Mouse (Mus musculus) frontal cortex, postnatal 14 days (tissue): ENCODE measurements around the gene Nepro.

Source experiments
- DNase-seq, 2 experiments: peaks; one replicate each; pipeline ENCODE4 v3.0.0; 2022; ENCODE audit warnings: low spot score in 2 of 2

Gene Nepro

DNA sequence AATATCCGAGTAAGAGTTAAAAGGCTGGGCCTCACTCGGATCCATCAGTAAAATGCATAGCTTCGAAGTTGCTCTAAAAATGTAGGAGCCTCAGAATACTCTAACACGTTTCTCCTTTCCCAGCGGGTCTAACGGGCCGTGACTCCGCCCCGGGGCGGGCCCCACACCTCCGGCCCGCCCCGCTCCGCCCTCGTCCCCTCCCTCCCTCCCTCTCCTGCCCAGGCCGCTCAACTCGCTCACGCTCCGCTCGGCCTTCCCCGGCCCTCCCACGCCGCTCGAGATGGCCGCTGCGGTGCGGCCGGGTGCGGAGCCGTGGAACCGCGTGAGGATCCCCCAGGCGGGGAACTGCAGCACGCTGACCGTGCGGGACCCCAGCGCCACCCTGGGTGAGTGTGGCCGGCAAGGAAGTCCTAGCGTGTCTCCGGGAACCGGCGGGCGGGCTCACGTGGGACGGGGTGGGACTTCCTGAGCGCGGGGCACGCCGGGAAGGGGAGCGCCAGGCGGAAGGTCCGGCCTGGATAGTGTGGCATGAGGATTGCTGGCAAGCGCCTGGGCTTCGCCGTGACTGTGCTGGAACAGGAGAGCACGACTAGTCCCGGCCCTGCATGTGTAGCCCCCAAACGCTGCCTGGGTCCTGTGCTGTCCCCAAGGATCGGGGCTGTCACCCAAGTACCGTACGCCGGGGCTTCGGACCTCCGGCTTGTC is at the start of gene Nepro:
Nepro (plus strand) TSS at position 219 of the 705 bp plus-strand sequence.
- peak; percentile 88 to 93 for DNase-seq

DNA sequence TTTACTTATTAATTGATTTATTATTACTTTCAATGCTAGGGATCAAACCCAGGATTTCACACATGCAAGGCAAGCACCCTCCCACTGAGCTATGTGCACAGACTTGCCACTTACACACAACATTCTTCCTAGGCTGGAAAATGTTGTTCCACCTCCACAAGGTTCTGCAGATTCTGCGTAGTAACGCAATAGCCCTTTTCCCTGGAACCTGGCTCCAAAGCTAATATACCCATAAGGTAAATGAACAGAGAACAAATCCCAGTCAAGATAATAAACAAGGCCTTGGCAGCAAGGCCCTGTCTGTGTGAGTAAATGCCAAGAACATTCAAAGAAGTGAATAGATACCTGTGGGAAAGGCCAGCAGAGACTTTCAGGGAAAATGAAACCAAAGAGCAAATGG is 47.7 kb upstream of the Nepro start:
- no peak for DNase-seq

DNA sequence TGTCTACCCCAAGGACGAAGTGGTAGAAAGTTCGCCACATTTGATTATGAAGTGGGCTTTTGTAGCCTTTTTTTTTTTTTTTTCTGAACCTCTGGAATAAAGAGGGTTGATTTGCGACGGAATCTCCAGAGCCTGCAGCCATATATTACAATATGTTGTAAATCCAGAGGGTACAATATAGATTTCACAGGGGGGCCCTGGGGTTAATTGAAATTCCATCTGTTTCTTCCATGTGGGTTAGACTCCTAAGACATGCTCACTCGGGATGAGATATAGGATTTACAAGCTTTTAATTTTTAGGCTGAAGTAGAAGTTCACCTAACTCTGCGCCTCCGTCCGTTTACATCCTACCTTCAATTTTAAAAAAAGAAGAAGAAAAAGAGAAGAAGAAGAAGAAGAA is 45.0 kb upstream of the Nepro start:
- DNase-seq = no peak

DNA sequence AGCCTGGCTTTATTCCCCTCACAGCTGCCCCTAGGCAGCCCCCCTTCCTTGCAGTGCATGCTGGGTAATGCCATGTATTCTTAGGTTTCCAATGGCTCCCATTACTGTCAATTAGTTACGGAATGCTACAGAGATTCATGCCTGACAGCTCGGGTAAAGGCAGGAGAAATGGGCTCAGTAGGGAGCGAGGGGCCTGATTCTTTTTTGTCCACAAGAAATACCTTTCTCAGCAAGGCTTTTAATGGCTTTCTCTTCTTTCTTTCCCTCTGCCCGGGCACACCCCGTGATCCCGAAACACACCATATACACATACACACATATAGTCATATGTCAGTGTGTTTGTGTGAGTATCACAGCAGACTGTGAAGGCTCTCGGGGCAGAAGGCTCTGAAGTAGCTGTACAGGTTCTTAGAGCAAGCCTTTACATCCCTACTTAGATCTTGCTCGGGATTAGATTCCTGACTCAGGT is 44.6 kb upstream of the Nepro start:
- no peak for DNase-seq

DNA sequence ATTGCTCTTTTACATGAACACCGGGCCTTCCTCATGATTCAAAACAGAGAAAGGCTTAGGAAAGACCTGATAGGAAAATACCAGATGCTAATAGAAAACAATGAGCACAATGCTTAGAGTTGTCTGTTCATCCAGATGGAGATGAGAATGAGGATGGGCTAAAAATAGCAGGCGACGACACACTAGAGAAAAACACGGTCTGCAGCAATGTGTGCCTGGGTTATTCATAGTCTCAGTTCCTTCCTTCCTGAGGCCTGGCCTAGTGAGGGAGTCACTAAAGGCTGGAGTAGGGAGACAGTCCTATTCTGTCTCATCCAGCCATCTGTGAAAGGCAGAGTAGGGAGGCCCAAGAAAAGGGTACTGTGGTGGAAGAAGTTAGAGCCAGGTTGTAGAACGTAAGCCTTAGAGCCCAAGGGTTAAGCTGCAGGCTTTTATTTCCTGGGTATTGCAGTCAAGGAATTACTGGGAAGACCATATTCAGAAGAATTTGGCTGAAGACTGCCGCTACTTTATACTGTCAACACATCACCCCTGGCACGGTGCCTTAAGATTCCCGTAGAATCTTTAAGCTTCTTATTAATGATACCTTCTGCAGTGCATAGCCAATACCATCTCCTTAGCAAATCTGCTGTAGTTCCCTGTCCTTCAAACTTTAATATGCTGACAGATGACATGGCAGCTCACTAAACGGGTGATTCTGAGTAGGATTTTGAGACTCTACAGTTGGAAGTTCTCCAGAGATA is 43.2 kb upstream of the Nepro start:
- peak; percentile 21 to 23 for DNase-seq

DNA sequence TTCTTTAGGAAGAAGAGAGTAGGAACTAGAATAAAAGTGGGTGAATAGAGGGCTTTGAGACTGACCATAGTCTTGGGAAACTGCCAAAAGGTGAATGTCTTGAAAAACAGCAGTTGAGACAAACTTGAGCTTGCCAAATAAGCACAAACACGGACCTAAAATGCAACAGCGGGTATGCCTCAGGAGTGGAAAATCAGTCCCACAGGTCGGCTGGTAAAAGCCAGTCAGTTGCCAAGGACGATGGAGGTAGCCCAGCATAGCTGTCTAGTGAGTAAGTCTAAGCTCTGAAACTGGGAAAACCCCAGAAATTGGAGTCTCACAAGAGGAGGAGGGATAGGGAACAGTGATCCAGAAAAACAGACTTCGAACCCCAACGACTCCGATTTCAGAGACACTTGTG is 39.5 kb upstream of the Nepro start:
- DNase-seq = no peak

DNA sequence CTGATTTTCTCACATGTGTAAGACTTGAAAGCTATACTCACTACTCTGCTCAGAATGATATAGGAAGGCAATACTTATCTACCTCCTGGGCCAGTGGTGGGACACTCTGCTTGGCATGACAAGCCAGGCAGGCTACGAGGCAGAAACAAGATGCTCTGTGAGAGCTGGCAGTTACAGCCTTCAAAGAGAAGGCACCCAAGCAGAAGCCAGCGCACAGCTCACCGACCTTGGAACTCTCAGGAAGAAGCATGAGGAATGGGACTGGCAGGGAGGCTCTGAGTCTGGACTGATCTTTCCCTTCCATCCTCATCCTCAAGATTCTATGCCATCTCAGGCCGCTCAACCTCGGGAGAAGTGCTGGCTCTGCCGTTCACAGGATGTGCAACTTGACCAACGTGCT is 38.7 kb upstream of the Nepro start:
- no peak for DNase-seq

DNA sequence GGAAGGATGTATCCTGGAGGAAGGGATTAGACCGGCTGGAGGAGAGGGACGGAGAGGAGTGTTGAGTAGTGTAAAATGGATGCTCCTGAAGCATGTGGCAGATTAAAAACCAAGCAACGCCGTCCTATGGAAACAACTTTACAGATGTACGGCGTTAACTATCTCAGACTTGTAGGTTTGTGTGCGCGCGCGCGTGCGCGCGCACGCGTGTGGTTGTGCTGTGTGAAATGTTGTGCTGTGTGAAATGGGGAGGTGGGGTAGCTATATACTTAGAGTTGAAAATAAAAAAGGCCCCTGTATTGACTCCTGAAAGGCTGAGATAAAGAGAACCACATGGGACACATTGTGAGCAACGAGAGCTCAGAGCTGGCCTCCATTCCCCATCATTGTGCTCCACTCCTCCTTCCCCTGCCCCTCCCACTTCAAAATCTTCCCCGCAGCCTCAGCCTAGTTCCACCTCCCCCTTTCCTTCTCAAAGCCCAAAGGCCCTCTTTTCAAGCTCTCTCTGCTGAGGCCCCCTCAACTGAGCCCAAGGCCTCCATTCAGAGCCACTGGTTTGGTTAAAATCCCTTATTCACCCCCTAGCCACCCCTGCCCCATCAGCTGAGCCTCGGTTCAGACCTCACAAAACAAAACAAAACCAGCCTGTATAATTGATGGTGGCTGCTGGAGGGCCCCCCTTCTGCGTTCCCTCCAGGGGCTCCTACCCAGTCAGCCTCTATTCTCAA is 36.9 kb upstream of the Nepro start:
- DNase-seq = no peak

DNA sequence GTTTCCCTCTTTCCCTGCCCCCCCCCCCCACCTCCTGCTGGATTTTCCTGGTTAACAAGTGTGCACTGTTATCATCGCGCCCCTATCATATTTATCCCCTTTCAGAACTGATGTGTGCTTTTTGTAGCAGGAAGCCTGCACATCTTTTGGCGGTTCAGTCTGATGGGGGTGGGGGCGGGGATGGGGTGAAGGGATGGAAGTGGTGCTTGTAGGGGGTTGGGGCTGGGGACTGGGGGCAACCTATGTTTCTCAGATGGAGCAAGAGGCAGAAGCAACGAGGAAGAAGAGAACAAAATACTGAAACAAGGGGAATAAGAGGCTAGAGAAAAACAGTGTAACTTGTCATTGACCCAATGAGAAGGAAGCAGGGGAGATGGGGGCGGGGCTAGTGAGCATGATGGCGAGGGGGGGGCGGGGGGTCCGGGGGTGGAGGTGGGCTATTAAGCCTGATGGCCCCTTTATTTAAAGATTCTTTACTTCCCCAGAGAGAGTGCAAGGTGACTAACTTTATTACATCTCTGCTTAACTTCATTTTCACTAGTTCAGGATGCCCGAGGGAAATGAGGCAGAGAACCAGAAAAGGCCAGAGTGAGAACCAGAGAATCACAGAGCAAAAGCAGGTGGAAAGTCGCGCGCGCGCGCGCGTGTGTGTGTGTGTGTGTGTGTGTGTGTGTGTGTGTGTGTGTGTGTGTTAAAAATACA is 36.2 kb upstream of the Nepro start:
- DNase-seq = no peak

DNA sequence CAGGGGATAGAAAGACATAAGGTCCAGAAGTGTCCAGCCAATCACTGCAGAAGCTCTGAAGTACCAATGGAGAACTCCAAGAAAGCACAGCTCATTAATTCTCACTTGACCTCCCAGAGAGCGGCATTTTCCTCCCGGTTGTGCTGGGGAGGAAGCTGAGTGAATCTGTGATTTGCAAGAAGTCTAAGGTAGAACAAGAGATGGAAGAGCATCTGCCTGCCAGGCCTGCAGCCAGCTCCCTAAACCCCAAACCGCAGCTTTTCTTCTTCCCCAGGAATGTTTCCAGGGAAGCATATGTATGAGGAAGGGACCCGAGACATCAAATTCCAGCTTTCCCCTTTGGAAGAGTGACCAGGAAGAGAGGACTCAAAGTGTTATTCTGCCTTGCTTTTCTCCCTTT is 35.6 kb upstream of the Nepro start:
- no peak for DNase-seq

DNA sequence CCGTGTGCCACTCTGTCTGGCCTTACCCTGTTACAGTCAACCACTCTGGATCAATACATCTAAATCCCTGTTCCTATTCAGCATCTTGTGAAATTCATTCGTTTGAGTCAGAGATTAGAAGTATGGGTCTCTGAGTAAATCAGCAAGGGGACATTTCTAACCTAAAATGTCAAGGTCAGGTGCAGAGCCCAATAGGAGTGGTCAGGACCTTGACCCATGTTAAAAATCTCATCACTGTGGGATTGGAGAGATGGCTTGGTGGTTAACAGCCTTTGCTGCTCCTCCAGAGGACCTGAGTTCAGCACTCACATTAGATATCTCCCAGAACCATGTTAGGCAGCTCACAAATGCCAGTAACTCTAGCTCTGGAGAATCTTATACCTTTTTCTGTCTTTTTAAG is 33.6 kb upstream of the Nepro start:
- DNase-seq = no peak

DNA sequence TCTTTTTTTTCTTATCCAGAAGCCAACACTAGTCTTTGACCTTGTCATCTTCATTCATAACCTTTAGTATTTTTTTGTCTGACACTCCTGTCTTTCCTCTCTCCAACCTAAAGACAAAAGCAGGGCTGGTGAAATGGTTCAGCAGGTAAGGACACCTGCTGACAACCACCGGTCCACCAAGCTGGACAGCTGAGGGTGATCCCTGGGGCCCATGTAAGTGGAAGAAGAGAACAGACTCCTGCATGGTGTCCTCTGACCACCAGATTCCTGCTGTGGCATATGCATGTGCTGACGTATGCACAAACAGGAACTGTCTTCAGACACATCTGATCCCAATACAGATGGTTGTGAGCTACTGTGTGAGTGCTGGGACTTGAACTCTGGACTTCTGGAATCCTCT is 33.0 kb upstream of the Nepro start:
- no peak for DNase-seq

DNA sequence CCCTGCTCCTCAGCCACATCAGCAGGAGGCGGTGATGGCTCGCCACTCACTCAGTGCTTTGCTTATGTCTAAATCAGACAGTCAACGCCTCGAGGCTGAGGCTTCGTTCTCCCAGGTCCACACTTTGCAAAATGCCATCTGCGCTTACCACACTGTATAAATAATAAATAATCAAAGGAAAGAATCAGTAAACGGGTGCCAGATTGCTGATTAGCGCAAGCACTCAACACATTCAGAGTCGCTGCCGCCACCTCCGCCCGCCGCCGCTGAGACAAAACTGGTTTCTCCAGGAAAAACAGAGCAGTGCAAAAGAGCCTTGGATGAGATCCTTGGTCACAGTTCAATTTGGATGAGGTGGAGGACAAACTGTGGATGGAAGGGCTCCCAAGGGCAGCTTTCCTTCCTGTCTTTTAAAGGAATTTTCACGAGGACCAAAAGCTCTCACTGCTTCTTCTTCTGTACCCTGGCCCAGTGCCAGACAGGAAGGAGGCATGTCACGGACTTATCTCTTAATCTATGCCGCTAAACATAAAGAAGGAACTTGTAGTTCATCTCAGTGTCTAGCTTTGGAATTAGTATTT is 32.5 kb upstream of the Nepro start:
- peak; percentile 19 to 48 for DNase-seq

DNA sequence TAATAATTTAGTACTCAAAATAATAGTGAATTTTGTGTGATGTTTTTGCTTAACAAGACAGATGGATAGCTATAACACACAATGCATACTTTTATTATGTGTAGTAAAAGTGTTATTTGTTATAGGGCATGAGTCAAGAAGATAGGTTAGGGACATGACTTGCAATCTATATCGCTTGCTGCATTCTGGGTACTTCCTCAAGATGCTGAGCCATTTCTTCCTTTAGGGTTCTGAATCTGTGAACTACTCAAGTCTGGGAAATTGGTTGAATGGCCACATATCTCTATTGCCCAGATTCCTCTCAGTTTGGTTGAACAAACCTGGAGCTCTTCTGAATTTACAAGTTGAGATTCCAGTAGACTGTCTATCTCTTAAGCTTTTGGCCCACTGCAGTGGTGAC is 31.6 kb upstream of the Nepro start:
- DNase-seq = no peak

DNA sequence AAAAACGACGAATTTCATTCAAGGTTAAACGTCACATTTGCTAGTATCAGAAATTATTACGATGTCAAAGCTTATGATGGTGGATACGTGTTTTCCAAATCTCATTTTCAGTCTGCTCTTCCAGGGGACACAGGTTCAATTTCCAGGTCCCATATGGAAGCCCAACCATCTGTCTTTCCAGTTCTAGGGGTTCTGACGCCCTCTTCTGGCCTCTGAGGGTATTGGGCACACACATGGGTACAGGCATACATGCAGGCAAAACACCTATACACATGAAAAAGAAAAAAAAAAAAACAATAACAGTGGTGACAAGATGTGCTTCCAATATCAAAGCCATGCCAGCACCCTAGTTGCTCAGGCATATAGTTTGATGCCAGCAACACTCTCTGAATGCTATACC is 30.4 kb upstream of the Nepro start:
- no peak for DNase-seq

DNA sequence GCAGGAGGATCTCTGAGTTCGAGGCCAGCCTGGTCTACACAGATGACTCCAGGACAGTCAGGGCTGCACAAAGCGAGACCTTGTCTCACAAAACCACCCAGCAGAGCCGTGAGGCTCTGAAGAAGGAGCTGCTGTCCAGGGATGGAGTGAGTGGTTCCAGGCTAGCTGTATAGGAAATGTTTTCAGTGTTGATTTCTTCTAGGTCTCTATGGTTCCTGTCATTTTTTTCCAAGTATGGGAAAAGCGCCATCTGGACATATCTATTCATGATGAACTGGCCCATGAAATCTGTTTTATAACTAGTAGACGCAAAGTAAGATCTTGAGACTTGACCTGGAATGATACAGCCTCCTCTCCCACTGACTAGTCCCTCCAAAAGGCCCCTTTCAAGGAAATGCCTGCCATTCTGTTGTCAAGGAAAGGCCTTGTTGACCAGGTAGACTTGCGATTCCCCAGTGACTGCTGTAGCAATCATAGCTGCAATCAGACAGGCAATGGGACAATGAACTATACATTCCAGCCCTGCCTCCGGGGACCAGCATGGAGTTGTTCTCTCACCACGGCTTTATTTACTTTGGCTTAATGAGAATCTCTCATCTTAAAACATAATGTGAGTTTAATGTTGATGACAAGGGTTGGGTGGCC is 28.8 kb upstream of the Nepro start:
- DNase-seq = no peak

DNA sequence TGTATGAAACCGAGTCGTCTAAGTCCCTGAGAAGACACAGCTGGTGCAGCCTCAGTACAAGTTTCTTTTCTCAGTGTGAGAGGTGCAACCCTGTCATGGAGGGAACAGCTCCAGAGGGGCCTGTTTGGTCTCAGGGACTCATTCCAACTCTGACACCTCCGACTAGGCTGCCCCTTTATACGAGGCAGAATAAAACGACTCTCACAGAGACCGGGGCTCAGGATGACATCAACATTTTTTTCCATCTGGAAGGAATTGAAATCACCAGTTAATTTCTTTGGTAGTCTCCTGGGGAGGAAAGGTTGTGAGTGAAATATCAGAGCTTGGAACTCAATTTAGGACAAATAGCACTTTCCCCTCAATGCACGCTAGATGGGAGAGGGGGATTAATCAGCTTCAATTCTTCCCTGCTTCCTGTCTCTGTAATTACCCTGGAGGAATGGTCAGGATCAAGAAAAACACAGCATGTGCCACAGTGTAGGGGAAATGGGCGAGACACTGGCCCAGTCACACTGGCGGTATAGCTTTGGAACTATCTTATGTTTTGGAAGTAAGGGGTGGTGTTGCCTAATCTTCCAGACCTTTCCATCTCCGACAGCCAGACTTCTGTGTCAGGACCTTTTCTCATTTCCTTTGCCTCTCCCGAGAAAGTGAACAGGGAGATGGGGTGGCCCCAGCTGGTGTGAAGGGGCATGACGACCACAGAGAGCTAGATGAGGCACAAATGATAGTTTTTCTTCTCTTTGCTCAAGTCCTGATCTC is 28.1 kb upstream of the Nepro start:
- no peak for DNase-seq

DNA sequence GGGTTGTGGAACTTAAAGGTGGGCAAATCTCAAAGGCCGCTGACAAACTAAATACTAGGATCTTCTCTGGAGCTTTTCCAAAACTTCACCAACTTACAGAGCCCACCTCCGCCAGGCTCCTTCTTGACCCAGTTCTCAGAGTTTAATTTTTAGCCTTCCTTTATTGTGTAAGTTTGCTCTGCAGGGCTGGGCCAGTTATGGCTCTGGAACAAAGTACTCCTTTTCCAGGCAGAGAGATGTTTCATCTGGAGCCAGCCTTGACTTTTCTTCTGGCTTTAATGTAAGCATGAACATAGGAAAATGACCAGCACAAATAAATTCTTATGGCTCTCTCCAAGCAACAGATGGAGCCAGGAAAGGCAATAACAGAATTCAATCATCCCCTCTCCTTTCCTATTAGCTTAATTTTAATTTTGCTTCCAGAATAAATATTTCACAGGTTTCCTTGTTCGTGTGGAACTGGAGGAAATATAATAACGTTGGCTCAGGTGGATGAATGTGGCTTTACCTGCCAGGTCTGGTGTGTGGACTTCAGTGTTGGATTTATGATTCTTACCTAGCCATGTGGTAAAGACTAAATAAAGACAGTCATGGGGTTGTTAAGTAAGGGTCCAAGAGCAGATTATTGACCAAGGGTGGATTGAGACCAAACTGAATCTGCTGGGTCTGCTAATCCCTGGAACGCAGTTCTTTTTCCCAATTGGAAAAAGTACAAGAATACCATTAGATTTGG is 26.5 kb upstream of the Nepro start:
- no peak for DNase-seq

DNA sequence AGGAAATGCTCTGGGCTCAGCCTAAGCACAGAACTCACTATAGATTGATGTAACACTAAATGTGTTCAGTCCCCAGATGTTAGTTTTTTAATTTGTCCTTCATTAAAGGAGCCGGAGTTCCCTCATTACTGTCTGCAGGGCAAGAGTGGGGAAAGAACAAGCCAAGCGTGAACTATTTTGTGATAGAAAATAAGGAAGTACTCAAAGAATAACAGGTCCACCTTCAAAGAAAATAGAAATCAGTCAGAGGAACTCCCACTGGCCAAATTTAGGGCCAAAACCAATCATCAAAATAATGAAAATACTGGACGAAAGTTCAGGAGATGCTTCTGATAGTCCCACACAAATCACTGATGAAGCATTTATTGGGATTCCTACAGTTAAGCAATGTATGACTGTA is 22.9 kb upstream of the Nepro start:
- no peak for DNase-seq

DNA sequence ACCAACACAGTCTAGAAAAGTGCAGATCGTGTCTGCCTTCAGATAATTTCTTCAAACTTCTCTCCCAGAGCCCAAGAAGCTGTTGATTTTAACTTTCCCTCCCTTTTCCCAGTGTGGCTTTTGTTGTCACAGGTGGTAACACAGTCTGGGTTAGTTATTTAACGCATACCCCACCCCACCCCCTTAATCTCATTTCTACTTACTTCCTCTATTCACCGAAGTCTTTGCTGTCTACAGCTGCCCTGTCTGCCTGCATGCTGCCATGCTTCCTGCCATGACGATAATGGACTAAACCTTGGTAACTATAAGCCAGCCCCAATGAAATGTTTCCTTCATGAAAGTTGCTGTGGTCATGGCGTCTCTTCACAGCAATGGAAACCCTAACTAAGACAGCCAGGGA is 21.8 kb upstream of the Nepro start:
- no peak for DNase-seq
